Mouse (Mus musculus): ENCODE measurements around the gene Cacna1a. TPM values are rescaled to one million over a fixed set of nuclear protein-coding genes. Genes with fewer than 3 reads are reported as not detected.

Cacna1a gene
- polyA plus RNA-seq, 1 experiment from 2014 or later: 5.1 TPM

- Histone ChIP-seq H3K4me2 (ENCODE audit: low read length) (no peak overlapping the region), H3K4me3 (ENCODE audit: low read depth, low read length) (no peak overlapping the region), H3K4me1 (replicated peaks; ENCODE audit: control insufficient read depth, insufficient read depth, low read length) (no peaks in the 10 kb centered on the region), H3K27ac (ENCODE audit: low read depth) (no peak overlapping the region), H3K9me3 (ENCODE audit: control insufficient read depth, low read length) (no peaks in the 10 kb centered on the region), H3K36me3 (ENCODE audit: control insufficient read depth, insufficient read depth, low read length) (no peaks in the 10 kb centered on the region), H3K9ac (ENCODE audit: low read length) (no peak overlapping the region), H3K27me3 (replicated peaks; ENCODE audit: control insufficient read depth, insufficient read depth, low read length) (no peaks in the 10 kb centered on the region)
- no peak for ATAC-seq (replicated peaks; ENCODE audit: low FRiP score, low TSS enrichment, low read depth)
- DNase-seq (ENCODE audit: low spot score): no peak
- WGBS: 78% methylated on average over 4 of the region's 4 CpGs
Observed at GRCm38 (mm10) chr8:84469076-84469475, 80.8 kb downstream of the Cacna1a start.

- no peaks in the 10 kb centered on the region for H3K9me3 ChIP-seq (ENCODE audit: control insufficient read depth, low read length)
- no peak overlapping the region for H3K4me3 ChIP-seq (ENCODE audit: low read depth, low read length)
- DNase-seq (ENCODE audit: low spot score) (peak; percentile 95), ATAC-seq (replicated peaks; ENCODE audit: low FRiP score, low TSS enrichment, low read depth) (no peak)
- H3K9ac ChIP-seq (ENCODE audit: low read length): no peak overlapping the region
- WGBS: 48% methylated on average over 9 of the region's 9 CpGs
- no peaks in the 10 kb centered on the region for H3K4me1 ChIP-seq (replicated peaks; ENCODE audit: control insufficient read depth, insufficient read depth, low read length)
- H3K27ac ChIP-seq (ENCODE audit: low read depth): no peak overlapping the region
- no peaks in the 10 kb centered on the region for H3K27me3 ChIP-seq (replicated peaks; ENCODE audit: control insufficient read depth, insufficient read depth, low read length)
- H3K36me3 ChIP-seq (ENCODE audit: control insufficient read depth, insufficient read depth, low read length): no peaks in the 10 kb centered on the region
- H3K4me2 ChIP-seq (ENCODE audit: low read length): no peak overlapping the region
Observed at GRCm38 (mm10) chr8:84471271-84471995, 83.2 kb downstream of the Cacna1a start.

GRCm38 (mm10) chr8:84474456-84474855 is 86.2 kb downstream of the Cacna1a start:
- H3K4me3 ChIP-seq (ENCODE audit: low read depth, low read length): no peak overlapping the region
- H3K27ac ChIP-seq (ENCODE audit: low read depth): no peak overlapping the region
- H3K36me3 ChIP-seq (ENCODE audit: control insufficient read depth, insufficient read depth, low read length): no peaks in the 10 kb centered on the region
- no peak overlapping the region for H3K4me2 ChIP-seq (ENCODE audit: low read length)
- no peaks in the 10 kb centered on the region for H3K4me1 ChIP-seq (replicated peaks; ENCODE audit: control insufficient read depth, insufficient read depth, low read length)
- no peaks in the 10 kb centered on the region for H3K9me3 ChIP-seq (ENCODE audit: control insufficient read depth, low read length)
- DNase-seq (ENCODE audit: low spot score) (no peak), ATAC-seq (replicated peaks; ENCODE audit: low FRiP score, low TSS enrichment, low read depth) (no peak)
- no peak overlapping the region for H3K9ac ChIP-seq (ENCODE audit: low read length)
- H3K27me3 ChIP-seq (replicated peaks; ENCODE audit: control insufficient read depth, insufficient read depth, low read length): no peaks in the 10 kb centered on the region
- 89% methylated on average over 1 of the region's 1 CpGs for WGBS

GRCm38 (mm10) chr8:84477341-84477740 is 89.1 kb downstream of the Cacna1a start:
- Histone ChIP-seq H3K36me3 (ENCODE audit: control insufficient read depth, insufficient read depth, low read length) (no peaks in the 10 kb centered on the region), H3K9ac (ENCODE audit: low read length) (no peak overlapping the region), H3K4me2 (ENCODE audit: low read length) (no peak overlapping the region), H3K27ac (ENCODE audit: low read depth) (no peak overlapping the region), H3K9me3 (ENCODE audit: control insufficient read depth, low read length) (0 out of 2 replicates have a peak, but pooled peaks cover 2% of the 10 kb centered on the region), H3K27me3 (replicated peaks; ENCODE audit: control insufficient read depth, insufficient read depth, low read length) (no peaks in the 10 kb centered on the region), H3K4me1 (replicated peaks; ENCODE audit: control insufficient read depth, insufficient read depth, low read length) (no peaks in the 10 kb centered on the region), H3K4me3 (ENCODE audit: low read depth, low read length) (no peak overlapping the region)
- ATAC-seq (replicated peaks; ENCODE audit: low FRiP score, low TSS enrichment, low read depth): no peak
- WGBS: 76% methylated on average over 3 of the region's 3 CpGs
- no peak for DNase-seq (ENCODE audit: low spot score)

GRCm38 (mm10) chr8:84483004-84483403 is 94.8 kb downstream of the Cacna1a start:
- Histone ChIP-seq H3K4me2 (ENCODE audit: low read length) (no peak overlapping the region), H3K36me3 (ENCODE audit: control insufficient read depth, insufficient read depth, low read length) (no peaks in the 10 kb centered on the region), H3K4me3 (ENCODE audit: low read depth, low read length) (no peak overlapping the region), H3K9ac (ENCODE audit: low read length) (no peak overlapping the region), H3K4me1 (replicated peaks; ENCODE audit: control insufficient read depth, insufficient read depth, low read length) (no peaks in the 10 kb centered on the region), H3K27me3 (replicated peaks; ENCODE audit: control insufficient read depth, insufficient read depth, low read length) (no peaks in the 10 kb centered on the region), H3K9me3 (ENCODE audit: control insufficient read depth, low read length) (0 out of 2 replicates have a peak, but pooled peaks cover 2% of the 10 kb centered on the region), H3K27ac (ENCODE audit: low read depth) (no peak overlapping the region)
- DNase-seq (ENCODE audit: low spot score) (no peak), ATAC-seq (replicated peaks; ENCODE audit: low FRiP score, low TSS enrichment, low read depth) (no peak)
- 93% methylated on average over 4 of the region's 4 CpGs for WGBS

- Histone ChIP-seq H3K27me3 (replicated peaks; ENCODE audit: control insufficient read depth, insufficient read depth, low read length) (no peaks in the 10 kb centered on the region), H3K4me1 (replicated peaks; ENCODE audit: control insufficient read depth, insufficient read depth, low read length) (no peaks in the 10 kb centered on the region), H3K36me3 (ENCODE audit: control insufficient read depth, insufficient read depth, low read length) (no peaks in the 10 kb centered on the region), H3K9ac (ENCODE audit: low read length) (no peak overlapping the region), H3K4me3 (ENCODE audit: low read depth, low read length) (no peak overlapping the region), H3K27ac (ENCODE audit: low read depth) (no peak overlapping the region), H3K4me2 (ENCODE audit: low read length) (no peak overlapping the region), H3K9me3 (ENCODE audit: control insufficient read depth, low read length) (0 out of 2 replicates have a peak, but pooled peaks cover 2% of the 10 kb centered on the region)
- ATAC-seq (replicated peaks; ENCODE audit: low FRiP score, low TSS enrichment, low read depth) (no peak), DNase-seq (ENCODE audit: low spot score) (no peak)
- 87% methylated on average over 4 of the region's 4 CpGs for WGBS
Observed at GRCm38 (mm10) chr8:84485366-84485765, 97.1 kb downstream of the Cacna1a start.

- Histone ChIP-seq H3K4me1 (replicated peaks; ENCODE audit: control insufficient read depth, insufficient read depth, low read length) (no peaks in the 10 kb centered on the region), H3K9me3 (ENCODE audit: control insufficient read depth, low read length) (0 out of 2 replicates have a peak, but pooled peaks cover 2% of the 10 kb centered on the region), H3K36me3 (ENCODE audit: control insufficient read depth, insufficient read depth, low read length) (no peaks in the 10 kb centered on the region), H3K4me2 (ENCODE audit: low read length) (no peak overlapping the region), H3K27ac (ENCODE audit: low read depth) (no peak overlapping the region), H3K9ac (ENCODE audit: low read length) (no peak overlapping the region), H3K27me3 (replicated peaks; ENCODE audit: control insufficient read depth, insufficient read depth, low read length) (no peaks in the 10 kb centered on the region), H3K4me3 (ENCODE audit: low read depth, low read length) (no peak overlapping the region)
- ATAC-seq (replicated peaks; ENCODE audit: low FRiP score, low TSS enrichment, low read depth) (no peak), DNase-seq (ENCODE audit: low spot score) (no peak)
- 83% methylated on average over 7 of the region's 7 CpGs for WGBS
Observed at GRCm38 (mm10) chr8:84485864-84486263, 97.6 kb downstream of the Cacna1a start.

GRCm38 (mm10) chr8:84489223-84489622 is 101.0 kb downstream of the Cacna1a start:
- ATAC-seq (replicated peaks; ENCODE audit: low FRiP score, low TSS enrichment, low read depth): no peak
- Histone ChIP-seq H3K9me3 (ENCODE audit: control insufficient read depth, low read length) (no peaks in the 10 kb centered on the region), H3K4me2 (ENCODE audit: low read length) (no peak overlapping the region), H3K9ac (ENCODE audit: low read length) (no peak overlapping the region), H3K27ac (ENCODE audit: low read depth) (no peak overlapping the region), H3K4me1 (replicated peaks; ENCODE audit: control insufficient read depth, insufficient read depth, low read length) (no peaks in the 10 kb centered on the region), H3K27me3 (replicated peaks; ENCODE audit: control insufficient read depth, insufficient read depth, low read length) (no peaks in the 10 kb centered on the region), H3K36me3 (ENCODE audit: control insufficient read depth, insufficient read depth, low read length) (no peaks in the 10 kb centered on the region), H3K4me3 (ENCODE audit: low read depth, low read length) (no peak overlapping the region)
- DNase-seq (ENCODE audit: low spot score): no peak
- 72% methylated on average over 3 of the region's 3 CpGs for WGBS

GRCm38 (mm10) chr8:84494541-84495084 is 106.4 kb downstream of the Cacna1a start:
- Histone ChIP-seq H3K9me3 (ENCODE audit: control insufficient read depth, low read length) (no peaks in the 10 kb centered on the region), H3K4me1 (replicated peaks; ENCODE audit: control insufficient read depth, insufficient read depth, low read length) (no peaks in the 10 kb centered on the region), H3K27ac (ENCODE audit: low read depth) (no peak overlapping the region), H3K4me3 (ENCODE audit: low read depth, low read length) (no peak overlapping the region), H3K36me3 (ENCODE audit: control insufficient read depth, insufficient read depth, low read length) (no peaks in the 10 kb centered on the region), H3K27me3 (replicated peaks; ENCODE audit: control insufficient read depth, insufficient read depth, low read length) (no peaks in the 10 kb centered on the region), H3K4me2 (ENCODE audit: low read length) (no peak overlapping the region), H3K9ac (ENCODE audit: low read length) (no peak overlapping the region)
- 85% methylated on average over 6 of the region's 6 CpGs for WGBS
- ATAC-seq (replicated peaks; ENCODE audit: low FRiP score, low TSS enrichment, low read depth) (no peak), DNase-seq (ENCODE audit: low spot score) (no peak)
